Mouse (Mus musculus) kidney, adult 8-10 months (tissue): Measurements from ENCODE around the gene Nfrkb.

Source experiments
- DNase-seq, 2 experiments: peaks; one replicate each; pipeline ENCODE4 v3.0.0; 2022

Nfrkb gene

GRCm38 (mm10) chr9:31385947-31386354 lies at the start of gene Nfrkb:
Gene Nfrkb (plus strand): TSS chr9:31386192.
- DNase-seq = peak; percentile 94 to 95

DNA sequence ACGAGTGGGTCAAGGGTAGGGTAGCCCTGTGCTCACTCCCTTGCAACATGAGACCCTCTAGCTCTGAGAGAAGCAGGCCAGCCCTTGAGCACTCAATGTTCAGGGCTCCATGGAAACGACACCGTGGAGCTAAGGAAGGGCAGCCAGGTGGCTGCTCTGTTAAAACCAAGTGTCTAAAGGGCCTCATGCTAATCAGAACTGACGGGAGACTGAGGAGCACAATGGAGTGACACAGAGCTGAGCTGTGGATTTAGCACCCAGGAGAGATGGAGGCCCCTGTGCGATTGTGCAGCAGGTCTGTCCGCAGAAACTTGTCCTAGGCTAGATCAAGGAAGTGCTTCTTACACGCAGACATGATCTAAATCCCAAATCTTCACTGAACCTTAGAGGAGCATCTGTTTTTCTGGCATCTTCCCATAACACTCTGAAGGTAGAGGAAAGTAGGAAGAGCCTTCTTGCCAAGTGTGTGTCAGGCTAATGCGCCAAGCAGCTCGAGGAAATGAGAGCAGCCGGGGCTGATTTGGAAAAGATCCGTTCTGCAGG lies 41.6 kb upstream of the Nfrkb start:
- no peak for DNase-seq

DNA sequence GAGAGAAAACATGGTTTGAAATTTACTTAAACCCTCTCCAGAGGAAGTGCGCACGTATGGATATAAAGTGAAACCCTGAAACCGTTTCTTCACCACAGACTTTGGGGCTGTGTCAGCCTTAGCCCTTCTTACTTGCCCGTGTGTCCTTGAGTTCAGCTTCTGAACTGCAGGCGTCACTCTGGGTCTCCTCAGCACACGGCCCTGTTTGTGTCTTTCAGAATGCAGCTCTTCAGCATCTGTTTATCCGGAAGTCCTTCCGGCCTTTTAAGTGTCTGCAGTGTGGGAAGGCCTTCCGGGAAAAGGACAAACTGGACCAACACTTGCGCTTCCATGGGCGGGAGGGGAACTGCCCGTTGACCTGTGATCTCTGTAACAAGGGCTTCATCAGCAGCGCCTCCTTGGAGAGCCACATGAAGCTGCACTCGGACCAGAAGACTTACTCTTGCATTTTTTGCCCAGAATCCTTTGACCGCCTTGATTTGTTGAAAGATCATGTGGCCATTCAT lies 39.4 kb upstream of the Nfrkb start:
- DNase-seq = peak in 1 of 2 experiments; percentile 6

- no peak for DNase-seq
Observed at GRCm38 (mm10) chr9:31348458-31348857, 37.5 kb upstream of the Nfrkb start.

- peak; percentile 53 to 73 for DNase-seq
Observed at GRCm38 (mm10) chr9:31348915-31349314, 37.1 kb upstream of the Nfrkb start.

GRCm38 (mm10) chr9:31352716-31353115 lies 33.3 kb upstream of the Nfrkb start:
- DNase-seq = no peak

DNA sequence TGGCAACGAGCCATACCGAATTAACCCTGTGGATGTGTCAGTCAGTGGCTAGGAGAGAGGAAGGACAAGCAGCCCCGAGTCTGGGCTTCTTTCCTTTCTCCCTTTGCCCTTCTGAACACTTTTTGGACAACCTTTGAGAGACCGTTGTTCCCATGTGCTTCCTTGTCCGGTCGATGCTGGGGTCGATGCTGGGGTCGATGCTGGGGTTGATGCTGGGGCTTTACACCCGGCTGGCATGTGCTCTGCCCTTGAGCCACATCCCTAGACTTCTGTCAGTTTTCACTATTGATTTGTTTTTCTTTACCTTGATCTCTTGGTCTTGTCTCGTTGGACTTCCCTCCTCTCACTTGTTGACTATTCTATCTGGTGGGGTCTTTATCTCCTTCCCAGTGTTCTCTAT lies 32.5 kb upstream of the Nfrkb start:
- no peak for DNase-seq

GRCm38 (mm10) chr9:31354051-31354450 lies 31.9 kb upstream of the Nfrkb start:
- DNase-seq = no peak

- DNase-seq = no peak
Observed at GRCm38 (mm10) chr9:31363698-31364609, 22.0 kb upstream of the Nfrkb start.

DNA sequence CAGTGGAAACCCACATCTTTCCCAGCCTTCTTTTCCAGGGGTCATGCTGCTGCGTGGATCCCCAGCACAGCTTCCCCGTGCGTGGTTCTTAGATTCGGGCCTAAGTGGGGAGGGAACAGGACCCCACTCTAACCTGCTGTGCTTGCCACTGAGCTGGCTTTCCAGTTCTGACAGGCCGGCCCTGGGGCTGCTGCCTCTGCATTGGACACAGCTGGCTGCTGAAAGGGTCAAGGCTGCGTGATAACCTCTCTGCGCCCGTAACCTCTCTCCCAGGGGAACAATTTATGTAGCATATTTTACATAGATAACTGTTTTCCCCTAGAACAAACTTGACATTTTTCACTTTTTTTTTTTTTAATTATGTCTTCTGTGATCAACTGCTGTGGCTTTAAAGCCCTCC lies 20.9 kb upstream of the Nfrkb start:
- DNase-seq = peak in 1 of 2 experiments; percentile 29

- DNase-seq = no peak
Observed at GRCm38 (mm10) chr9:31371740-31372139, 14.3 kb upstream of the Nfrkb start.

DNA sequence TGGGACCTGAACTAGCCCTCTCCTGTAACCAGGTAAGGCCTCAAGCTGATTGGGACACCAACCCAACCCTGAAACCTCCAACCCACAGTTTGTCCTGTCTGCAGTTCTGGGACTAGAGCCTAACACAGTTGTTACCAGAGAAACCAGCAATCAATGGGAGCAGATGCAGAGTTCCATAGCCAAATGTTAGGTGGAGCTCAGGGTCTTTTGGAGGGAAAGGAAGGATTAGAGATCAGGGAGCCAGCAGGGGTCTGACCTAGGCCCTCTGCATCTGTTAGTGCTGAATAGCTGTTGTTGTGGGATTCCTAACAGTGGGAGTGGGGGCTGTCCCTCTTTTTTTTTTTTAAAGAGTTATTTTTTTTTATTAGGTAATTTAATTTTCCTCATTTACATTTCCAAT lies 9.3 kb upstream of the Nfrkb start:
- no peak for DNase-seq

- DNase-seq = no peak
Observed at GRCm38 (mm10) chr9:31384786-31385499, 1.0 kb upstream of the Nfrkb start.

- no peak for DNase-seq
Observed at GRCm38 (mm10) chr9:31385500-31385869, 507 bp upstream of the Nfrkb start.

- no peak for DNase-seq
Observed at GRCm38 (mm10) chr9:31386368-31387180, 582 bp downstream of the Nfrkb start.

- no peak for DNase-seq
Observed at GRCm38 (mm10) chr9:31387206-31387605, 1.2 kb downstream of the Nfrkb start.

DNA sequence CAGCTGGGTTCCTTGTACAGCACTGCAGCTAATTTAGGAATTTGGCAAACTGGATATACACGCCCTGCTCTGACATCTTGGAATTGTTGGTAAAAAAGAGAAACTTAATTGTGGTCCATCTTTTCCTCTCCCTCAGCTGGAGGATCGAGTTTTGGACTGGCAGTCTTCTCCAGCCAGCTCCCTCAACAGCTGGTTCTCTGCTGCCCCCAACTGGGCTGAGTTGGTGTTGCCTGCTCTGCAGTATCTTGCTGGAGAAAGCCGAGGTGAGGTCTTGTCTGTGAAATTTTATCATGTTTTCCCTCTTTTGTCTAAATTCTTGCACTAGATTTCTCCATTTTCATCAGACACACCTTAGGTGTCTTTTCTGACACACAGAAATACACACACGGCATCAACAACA lies 14.4 kb downstream of the Nfrkb start:
- peak; percentile 37 to 74 for DNase-seq

DNA sequence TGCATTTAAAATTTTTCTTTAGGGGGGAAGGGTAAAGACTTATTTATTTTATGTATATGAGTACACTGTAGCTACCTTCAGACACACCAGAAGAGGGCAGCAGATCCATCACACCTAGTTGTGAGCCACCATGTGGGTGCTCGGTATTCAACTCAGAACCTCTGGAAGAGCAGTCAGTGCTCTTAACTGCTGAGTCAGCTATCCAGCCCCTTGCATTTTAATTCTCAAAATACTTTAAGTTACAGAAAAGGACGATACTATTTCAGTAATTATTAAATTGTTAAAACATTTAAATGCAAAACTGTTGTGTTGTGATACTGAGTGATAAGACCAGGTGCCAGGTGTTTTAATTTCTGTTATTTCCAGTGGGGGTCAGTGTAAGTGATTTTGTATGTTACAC lies 18.3 kb downstream of the Nfrkb start:
- DNase-seq = no peak

DNA sequence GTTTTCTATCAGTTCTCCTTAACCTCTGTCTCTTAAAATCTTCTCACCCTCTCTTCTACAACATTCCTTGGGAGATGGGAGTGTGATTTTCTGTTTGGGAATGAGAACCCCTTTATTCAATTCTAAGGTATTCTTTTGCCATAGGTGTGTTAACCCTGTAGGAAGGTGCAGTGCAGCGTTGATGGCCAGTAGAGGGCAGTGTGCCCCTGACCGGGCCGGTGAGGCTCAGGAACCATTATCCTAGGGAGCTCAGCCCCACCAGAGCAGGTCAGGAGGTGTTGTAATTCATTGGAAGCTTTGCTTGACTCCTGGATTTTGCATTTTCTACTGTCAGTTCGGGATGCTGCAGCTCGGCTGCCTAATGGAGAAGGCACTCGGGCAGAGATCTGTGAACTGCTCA lies 19.2 kb downstream of the Nfrkb start:
- peak in 1 of 2 experiments; percentile 41 for DNase-seq

GRCm38 (mm10) chr9:31412165-31412564 lies 26.2 kb downstream of the Nfrkb start:
- DNase-seq = no peak

- no peak for DNase-seq
Observed at GRCm38 (mm10) chr9:31418821-31419220, 32.8 kb downstream of the Nfrkb start.

GRCm38 (mm10) chr9:31422143-31422542 lies 36.2 kb downstream of the Nfrkb start:
- no peak for DNase-seq

DNA sequence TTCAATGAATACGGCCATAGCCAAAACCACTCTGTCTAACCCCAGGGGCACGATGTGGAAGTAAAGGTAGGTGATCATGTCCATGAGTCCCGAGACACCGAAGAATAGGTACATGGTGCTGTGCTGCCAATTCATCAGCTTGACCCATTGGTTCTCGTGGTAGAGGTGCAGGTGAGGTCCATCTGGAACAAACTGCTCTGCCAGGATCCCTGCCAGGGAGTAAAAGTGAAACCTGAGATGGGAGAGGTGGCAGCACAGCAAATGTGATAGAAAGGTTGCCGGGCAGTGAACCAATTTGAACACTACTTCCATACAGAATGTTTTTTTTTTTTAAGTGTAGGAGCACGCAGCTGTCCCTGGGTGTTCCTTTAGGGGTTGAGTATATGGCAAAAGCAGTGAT lies 43.0 kb downstream of the Nfrkb start:
- peak in 1 of 2 experiments; percentile 33 for DNase-seq
